Mouse (Mus musculus): ENCODE measurements around the gene Cyp2w1.
A peak's percentile ranks its signal among the peaks of the same experiment; 100 is the strongest.
"Not testable (repeated sequence)": the region's sequence is repeated elsewhere in the genome, so short reads cannot be mapped to it uniquely, and the experiment has no call there.

Cyp2w1 gene

DNA sequence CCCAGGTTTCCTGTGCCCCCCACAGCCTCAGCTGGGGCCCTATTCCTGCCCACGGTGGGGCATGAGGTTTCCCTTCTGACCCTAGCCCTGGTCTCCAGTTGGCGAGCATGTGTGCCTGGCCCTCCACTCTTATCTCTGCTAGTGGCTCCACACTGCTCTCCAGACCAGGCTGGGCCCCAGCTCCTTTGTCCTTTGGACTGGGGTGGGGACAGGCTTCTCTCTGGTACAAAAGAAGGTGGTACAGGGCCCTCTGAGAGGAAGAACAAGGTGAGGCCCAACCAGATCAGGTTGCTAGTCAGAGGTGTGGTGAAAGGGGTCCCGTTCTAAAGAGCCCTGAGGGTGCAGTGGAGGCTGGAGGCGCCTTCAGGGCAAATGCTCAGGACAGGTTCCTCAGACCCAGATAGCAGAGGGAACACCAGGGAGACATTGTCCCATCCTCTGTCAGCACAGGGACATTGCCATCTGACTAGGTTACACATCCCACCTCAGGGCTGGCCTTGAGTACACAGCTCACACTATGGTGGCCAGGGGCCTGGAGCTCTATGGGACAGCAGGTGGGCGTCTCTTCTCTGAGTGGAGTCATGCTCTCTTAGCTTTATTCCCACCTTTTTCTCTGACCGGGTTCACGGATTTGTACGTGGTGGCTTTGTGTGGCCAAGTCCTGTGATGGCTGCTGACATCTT lies 19.7 kb upstream of the Cyp2w1 start:
- DNase-seq (ENCODE audit: low read depth) = no peak

DNA sequence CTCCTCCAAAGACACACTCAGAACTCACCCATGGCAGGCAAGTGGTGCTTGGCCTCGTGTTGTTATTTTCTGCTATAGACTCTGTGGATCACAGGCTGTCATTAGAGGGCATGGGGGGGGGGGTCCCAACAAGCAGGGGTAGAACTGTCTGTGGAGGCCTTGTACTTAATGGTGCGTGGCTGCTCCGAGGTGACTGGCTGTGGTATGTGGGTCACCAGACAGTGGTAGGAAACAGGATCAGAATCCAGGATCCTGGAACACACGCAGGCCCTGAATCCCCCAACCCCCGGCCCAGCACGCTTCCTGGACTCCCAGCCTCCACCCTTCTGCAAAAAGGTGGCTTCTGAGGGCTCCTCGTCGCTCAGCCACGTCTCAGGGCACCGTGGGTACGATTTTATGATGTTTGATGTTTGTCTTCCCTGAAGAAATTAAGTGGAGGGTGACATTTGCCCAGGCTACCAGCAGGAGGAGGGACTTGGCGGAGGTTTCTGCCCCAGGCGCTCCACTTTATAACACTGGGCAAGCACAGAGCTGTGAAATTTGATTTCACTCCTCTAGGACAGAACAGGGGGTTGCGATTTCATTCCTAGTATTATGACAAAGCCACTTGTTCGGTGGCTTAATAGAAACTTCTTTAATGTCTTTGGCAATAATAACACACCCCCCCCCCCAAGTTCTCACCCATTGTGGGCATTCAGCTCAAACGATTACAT lies 19.0 kb upstream of the Cyp2w1 start:
- no peak for DNase-seq (ENCODE audit: low read depth)

DNA sequence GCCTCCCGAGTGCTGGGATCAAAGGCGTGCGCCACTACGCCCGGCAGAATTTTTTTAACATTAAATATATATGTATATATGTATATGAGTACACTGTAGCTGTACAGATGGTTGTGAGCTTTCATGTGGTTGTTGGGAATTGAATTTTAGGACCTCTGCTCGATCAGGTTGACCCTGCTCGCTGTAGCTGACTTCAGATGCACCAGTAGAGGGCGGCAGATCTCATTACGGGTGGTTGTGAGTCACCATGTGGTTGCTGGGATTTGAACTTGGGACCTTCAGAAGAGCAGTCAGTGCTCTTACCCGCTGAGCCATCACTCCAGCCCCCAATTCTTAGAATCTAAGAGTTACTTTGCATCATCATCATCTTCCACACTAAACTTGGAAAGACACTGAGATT lies 18.0 kb upstream of the Cyp2w1 start:
- DNase-seq (ENCODE audit: low read depth) = not testable (repeated sequence)

DNA sequence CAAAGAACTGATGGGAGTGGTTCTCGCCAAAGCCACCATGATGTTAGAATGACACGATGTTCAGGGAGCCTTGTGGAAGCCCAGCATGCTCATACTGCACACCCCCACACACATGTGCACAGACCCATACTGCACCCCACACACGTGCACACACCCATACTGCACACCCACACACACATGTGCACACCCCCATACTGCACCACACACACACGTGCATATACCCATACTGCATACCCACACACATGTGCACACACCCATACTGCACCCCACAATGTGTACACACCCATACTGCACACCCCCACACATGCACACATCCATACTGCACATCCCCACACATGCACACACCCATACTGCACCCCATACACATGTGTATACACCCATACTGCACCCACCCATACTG lies 16.8 kb upstream of the Cyp2w1 start:
- DNase-seq (ENCODE audit: low read depth) = no peak

DNA sequence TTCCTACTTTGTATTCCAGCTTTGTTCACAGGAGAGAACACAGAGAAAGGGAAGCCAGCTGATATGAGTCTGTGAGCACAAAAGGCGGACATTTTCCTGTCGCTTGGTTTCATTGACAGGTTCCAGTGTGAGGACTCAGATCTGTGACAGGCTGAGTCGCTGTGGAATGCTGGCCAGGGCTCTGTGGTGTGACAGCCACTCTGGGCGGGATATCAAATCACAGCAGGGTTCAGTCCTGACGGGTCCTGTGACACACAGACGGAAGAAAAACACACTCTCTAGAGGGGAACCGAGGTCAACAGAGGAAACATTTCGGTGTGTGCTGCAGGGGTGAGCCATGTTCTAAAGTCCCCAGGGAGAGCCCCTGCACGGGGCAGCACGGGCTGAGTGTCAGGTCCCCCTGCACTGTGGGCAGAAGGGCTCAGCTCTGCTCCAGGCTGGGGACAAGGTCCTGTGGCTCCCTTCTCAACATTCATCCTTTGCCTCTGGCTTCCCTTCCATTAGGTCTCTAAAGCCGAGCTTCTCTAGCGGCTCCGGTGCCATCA lies 14.5 kb upstream of the Cyp2w1 start:
- DNase-seq (ENCODE audit: low read depth) = no peak

GRCm38 (mm10) chr5:139338403-139338802 lies 14.0 kb upstream of the Cyp2w1 start:
- DNase-seq (ENCODE audit: low read depth) = no peak

- DNase-seq (ENCODE audit: low read depth) = no peak
These were observed 13.5 kb upstream of the Cyp2w1 start for GRCm38 (mm10) chr5:139338891-139339290.

GRCm38 (mm10) chr5:139344021-139344686 lies 8.3 kb upstream of the Cyp2w1 start:
- DNase-seq (ENCODE audit: low read depth) = peak; percentile 76

DNA sequence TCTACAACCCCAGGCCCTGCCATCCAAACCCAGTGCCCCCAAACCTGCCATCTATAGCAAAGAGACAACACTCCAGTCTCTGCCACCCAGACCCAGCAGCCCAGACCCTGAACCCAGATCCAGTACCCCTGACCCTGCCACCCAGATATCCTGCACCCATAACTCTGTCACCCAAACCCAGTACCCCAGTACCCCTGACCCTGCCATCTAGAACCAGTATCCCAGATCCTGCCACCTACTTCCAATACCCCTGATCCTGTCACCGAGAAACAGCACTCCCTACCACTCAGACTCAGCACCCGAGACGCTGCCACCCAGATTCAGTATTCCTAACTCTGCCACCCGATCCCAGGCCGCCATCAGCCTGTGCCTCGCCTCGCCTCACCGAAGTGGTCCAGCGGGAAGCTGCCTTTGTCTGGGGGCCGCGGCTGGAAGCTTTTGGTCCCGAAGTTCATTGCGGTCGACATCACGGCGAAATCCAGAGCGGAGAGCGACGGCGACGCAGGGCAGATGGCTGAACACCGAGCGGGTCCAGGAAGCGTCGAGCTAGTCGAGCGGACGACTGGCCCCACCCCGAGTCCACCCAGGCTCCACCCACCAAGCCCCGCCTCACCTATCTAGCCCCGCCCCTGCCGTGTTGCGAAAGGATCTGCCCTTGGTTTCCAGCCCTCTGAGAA lies 7.6 kb upstream of the Cyp2w1 start:
- peak; percentile 77 for DNase-seq (ENCODE audit: low read depth)

GRCm38 (mm10) chr5:139345364-139345714 lies 7.1 kb upstream of the Cyp2w1 start:
- DNase-seq (ENCODE audit: low read depth) = no peak

GRCm38 (mm10) chr5:139347225-139347624 lies 5.2 kb upstream of the Cyp2w1 start:
- peak; percentile 45 for DNase-seq (ENCODE audit: low read depth)

DNA sequence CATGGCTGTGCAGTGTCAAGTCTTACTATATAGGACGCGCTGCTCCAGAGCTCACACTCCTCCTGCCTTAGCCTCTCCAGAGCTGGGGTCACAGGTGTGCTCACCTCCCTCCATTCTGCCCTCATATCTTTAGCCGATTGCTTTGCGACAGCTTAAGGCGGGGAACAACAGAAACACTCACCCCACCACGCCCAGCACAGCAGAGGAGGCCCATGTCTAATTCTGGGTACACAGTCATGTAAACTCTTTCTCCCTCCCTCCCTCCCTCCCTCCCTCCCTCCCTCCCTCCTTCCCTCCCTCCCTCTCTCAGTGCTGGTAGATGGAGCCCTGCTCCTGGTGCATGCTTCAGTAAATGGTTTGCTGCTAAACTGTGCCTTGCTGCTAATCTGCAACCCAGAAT lies 2.7 kb upstream of the Cyp2w1 start:
- no peak for DNase-seq (ENCODE audit: low read depth)

DNA sequence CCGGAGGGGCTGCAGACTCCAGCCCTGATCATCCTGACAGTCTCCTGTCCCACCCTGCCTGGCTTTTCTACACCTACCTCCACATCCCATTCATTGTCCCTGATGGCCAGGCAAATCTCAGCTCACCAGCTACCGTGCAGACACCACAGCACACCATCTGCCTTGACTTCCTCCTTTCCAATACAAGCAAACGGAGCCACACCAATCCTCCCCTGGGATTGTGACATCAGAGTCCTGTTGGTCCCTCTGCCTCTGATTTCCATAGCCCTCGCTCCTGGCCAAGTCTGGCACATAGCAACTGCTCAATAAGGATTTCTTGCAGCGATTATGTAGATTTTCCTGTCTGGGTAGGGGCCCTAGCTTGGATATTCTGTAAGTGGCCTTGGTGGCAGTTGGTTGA lies 1.3 kb upstream of the Cyp2w1 start, which contains the start of gene Cox19:
Gene Cox19, minus strand, starts transcription at position 285 of the 400 bp plus-strand sequence.
- no peak for DNase-seq (ENCODE audit: low read depth)

- no peak for DNase-seq (ENCODE audit: low read depth)
These were observed 789 bp upstream of the Cyp2w1 start for GRCm38 (mm10) chr5:139351628-139352027.

DNA sequence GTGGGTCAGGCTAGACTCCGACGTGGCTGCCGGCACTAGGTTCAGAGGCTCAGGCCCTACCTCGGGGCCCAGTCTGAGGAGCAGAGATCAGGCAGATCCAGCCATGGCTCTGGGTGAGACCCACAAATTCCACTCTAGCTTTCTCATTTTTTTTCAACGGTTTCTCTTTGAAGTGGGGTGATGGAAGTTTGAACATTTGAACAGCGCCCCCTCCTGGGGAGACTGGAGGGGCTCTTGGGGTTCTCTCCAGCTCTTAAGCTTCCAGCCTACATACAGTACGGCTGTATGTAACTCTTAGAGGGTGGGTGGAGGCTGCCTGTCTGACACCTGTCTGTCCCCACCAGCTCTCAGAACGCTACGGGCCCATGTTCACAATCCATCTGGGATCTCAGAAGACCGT lies 1.1 kb downstream of the Cyp2w1 start:
- DNase-seq (ENCODE audit: low read depth) = no peak

DNA sequence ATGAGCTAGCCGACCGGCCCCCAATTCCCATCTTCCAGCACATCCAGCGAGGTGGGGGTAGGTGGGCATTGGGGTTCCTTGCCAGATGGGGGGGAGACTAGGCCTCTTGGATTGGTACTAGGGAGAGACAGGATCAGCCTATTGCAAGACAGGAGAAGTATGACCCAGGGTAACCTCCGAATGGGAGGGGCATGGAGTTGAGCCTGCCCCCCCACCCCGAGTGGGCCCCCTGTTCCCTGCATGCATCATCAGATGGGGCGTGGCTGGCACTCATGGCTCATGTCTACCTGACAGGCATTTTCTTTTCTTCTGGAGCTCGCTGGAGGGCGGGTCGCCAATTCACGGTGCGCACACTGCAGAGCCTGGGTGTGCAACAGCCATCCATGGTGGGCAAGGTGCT lies 1.5 kb downstream of the Cyp2w1 start:
- DNase-seq (ENCODE audit: low read depth) = no peak

DNA sequence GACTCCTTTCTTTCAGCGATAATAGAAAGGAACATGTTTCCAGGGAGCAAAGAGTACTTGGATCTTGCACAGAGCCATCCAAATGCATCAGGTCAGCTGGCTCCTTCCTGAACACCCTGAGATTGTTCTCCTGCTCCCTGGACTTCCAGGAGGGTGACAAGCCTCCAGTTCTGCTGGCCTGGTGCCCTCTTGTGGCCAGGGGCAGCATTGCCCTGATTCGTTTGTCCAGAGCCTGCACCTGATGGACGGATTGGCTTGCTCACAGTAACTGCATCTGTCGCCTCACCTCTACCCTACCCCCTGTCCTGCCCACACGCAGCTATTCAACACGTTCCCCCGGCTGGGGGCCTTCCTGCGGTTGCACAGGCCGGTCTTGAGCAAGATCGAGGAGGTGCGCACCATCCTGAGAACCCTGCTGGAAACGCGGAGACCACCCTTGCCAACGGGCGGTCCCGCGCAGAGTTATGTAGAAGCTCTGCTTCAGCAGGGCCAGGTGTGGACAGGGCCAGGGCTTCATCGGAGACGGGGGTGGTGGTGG lies 2.9 kb downstream of the Cyp2w1 start:
- no peak for DNase-seq (ENCODE audit: low read depth)

- DNase-seq (ENCODE audit: low read depth) = no peak
These were observed 6.2 kb downstream of the Cyp2w1 start for GRCm38 (mm10) chr5:139358653-139359052.

- DNase-seq (ENCODE audit: low read depth) = no peak
These were observed 6.8 kb downstream of the Cyp2w1 start for GRCm38 (mm10) chr5:139359244-139359643.

DNA sequence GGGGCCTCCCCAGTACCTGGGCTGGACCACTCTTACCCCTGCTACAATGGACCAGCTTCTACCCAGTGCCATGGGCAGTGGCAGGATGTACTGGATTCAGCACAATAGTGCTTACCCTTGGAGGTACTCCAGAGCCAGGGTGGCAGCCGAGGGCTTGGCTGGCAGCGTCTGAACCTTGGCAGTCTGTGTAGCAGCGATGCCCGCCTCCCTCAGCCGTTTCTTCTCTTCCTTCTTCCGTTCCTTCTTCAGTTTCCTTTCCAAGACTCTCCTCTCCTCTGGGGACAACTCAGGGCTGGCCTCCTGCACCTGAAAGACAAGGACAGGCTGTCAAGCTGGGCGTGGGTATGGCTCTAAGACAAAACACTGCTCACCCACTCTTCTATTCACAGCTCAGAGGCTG lies 11.4 kb downstream of the Cyp2w1 start:
- no peak for DNase-seq (ENCODE audit: low read depth)

DNA sequence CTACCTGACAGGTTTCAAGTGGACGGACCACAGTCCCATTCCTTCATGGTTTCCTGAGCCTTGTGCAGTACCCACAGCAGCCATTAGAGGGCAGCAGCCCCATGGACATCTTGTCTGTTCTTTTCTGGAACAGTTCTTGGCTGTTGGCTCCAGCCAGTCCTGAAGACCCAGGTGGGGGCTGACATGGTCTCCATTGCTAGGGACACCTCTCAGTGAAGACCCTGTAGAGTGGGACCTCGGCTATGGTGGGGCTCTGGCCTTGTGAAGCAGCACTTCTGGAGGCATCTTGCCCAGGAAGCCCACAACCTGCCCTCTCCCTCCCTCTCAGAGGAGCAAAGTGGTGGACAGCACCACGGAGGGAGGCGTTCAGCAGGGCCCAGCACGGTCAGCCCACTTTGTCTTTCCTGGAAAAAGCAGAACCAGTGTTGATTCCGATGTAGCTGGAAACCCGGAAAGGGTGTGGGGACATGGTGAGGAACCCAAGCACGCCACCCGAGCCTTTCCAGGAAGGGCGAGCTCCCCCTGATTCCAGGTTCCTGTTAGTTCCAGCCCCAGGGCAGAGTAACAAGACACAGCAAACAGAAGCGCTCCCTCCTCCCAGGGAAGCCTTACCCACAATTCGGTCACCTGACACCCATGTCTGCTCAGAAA lies 12.0 kb downstream of the Cyp2w1 start:
- no peak for DNase-seq (ENCODE audit: low read depth)
